Mouse (Mus musculus): ENCODE measurements around the gene Gfi1.

Gene Gfi1

GRCm38 (mm10) chr5:107722661-107723532, 2.9 kb downstream of the Gfi1 start:
- intact Hi-C loops (cut with DNase I) = no loop called here

GRCm38 (mm10) chr5:107721638-107722011, 4.2 kb downstream of the Gfi1 start:
- intact Hi-C loops (cut with DNase I) = no loop called here

DNA sequence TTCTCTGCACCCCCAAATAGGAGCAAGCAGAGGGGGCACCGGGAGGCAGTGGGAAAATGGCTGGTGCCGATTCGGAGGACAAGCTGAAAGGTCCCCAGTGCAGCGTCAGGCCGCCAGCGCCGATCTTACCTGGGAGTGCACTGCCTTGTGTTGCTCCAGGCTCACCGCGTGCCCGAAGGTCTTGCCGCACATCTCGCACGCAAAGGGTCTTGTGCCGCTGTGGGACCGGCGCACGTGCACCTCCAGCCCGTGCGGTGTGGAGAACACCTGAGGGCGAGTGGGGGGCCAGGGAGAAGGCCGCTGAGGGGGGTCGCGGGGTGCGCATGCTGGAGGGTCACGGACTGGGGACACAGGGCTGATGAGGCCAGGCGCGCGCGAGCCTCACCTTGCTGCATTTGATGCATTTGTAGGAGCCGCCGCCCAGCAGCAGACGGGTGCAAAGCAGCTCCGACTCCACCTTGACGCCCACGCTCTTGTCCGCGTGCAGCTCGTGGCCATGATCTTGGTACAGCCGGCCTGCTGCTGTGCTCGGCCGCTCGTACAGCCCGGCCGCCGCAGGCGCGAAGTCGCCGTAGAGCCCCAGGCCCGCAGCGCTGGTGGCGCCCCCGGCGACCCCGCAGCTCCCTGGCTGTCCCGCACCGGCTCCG, 4.7 kb downstream of the Gfi1 start:
- intact Hi-C loops (cut with DNase I) = no loop called here

GRCm38 (mm10) chr5:107720511-107720910, 5.3 kb downstream of the Gfi1 start:
- intact Hi-C loops (cut with DNase I) = no loop called here

GRCm38 (mm10) chr5:107719786-107720185, 6.0 kb downstream of the Gfi1 start:
- intact Hi-C loops (cut with DNase I) = no loop called here

- intact Hi-C loops (cut with DNase I) = no loop called here
These were observed 6.6 kb downstream of the Gfi1 start for GRCm38 (mm10) chr5:107719209-107719608.

DNA sequence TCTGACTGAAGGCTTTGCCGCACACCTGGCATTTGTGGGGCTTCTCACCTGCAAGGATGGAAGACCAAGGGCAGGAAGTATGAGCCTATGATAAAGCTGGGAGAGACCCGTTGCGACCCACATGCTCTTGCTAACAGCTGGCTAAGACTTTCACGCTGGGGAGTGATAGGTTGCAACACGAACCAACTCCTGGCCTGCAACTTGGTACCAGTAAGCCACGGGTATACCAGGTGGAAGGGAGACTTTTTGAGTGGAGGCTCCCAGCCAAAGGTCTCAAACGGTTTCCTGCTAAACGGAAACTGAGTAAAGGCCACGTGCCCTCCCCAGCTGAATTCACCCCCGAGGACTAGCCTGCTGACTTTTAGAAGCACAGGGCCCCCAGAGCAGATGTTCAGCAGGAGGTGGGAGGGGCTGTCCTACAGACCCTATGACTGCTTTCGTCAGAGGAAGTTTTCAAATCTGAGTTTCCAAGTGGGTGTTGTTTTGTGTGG, 7.9 kb downstream of the Gfi1 start:
- intact Hi-C loops (cut with DNase I) = no loop called here

- intact Hi-C loops (cut with DNase I) = no loop called here
These were observed 14.1 kb downstream of the Gfi1 start for GRCm38 (mm10) chr5:107711689-107712088.

DNA sequence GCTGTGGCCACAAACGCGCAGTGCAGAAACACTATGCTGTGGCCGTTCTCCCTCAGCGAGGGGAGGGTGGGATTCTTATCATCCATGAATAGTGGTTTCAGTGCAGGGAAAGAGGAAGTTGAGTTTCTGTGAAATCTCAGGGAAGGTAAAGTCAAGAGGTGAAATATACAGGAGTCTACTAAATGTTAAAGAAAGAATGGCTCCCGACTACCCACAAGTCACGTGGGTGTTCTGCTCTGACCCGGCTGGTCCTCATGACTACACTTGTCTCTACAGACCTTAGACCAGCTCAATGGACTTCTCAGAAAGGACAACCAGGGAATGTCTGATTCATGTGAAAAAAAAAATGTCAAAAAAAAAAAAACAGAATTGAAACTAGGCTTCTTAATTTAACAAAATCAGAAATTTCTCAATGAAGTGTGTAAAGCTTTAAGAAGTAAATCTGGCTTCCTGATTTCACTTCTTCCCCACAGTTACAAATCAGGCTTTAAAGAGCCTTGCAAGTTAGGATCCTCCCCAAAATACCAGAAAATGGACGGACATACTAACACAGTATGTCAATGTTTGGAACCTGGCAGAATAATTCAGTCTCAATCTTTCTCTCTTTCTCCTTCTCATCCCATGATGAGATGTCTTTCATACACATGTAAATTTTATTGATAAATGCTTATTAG, 17.6 kb downstream of the Gfi1 start:
- intact Hi-C loops (cut with DNase I) = no loop called here

GRCm38 (mm10) chr5:107706262-107706661, 19.6 kb downstream of the Gfi1 start:
- intact Hi-C loops (cut with DNase I) = no loop called here

GRCm38 (mm10) chr5:107705756-107706155, 20.1 kb downstream of the Gfi1 start:
- intact Hi-C loops (cut with DNase I) = no loop called here

- intact Hi-C loops (cut with DNase I) = no loop called here
These were observed 22.6 kb downstream of the Gfi1 start for GRCm38 (mm10) chr5:107703207-107703763.

GRCm38 (mm10) chr5:107701658-107702057, 24.2 kb downstream of the Gfi1 start:
- intact Hi-C loops (cut with DNase I) = no loop called here

- intact Hi-C loops (cut with DNase I) = no loop called here
These were observed 25.0 kb downstream of the Gfi1 start for GRCm38 (mm10) chr5:107700873-107701272.

- intact Hi-C loops (cut with DNase I) = no loop called here
These were observed 26.9 kb downstream of the Gfi1 start for GRCm38 (mm10) chr5:107698888-107699287.

DNA sequence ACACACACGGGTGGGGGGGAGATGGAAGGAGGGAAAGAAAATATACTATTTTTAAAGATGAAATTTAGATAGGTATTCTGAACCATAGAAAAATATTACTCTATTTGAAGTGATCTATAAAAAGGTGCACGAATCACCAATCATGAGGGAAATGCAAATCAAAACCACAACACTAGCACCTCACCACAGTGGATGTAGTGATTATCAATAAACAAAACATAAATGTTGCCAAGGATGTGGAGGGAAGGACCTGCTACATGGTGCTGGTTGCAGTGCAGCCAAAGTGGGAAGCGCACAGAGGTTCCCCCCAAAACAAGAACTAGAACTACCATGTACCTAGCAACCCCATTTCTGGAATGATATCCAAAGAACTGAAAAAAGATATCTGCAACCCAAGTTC, 30.8 kb downstream of the Gfi1 start:
- intact Hi-C loops (cut with DNase I) = no loop called here

- intact Hi-C loops (cut with DNase I) = no loop called here
These were observed 37.4 kb downstream of the Gfi1 start for GRCm38 (mm10) chr5:107688499-107688866.

DNA sequence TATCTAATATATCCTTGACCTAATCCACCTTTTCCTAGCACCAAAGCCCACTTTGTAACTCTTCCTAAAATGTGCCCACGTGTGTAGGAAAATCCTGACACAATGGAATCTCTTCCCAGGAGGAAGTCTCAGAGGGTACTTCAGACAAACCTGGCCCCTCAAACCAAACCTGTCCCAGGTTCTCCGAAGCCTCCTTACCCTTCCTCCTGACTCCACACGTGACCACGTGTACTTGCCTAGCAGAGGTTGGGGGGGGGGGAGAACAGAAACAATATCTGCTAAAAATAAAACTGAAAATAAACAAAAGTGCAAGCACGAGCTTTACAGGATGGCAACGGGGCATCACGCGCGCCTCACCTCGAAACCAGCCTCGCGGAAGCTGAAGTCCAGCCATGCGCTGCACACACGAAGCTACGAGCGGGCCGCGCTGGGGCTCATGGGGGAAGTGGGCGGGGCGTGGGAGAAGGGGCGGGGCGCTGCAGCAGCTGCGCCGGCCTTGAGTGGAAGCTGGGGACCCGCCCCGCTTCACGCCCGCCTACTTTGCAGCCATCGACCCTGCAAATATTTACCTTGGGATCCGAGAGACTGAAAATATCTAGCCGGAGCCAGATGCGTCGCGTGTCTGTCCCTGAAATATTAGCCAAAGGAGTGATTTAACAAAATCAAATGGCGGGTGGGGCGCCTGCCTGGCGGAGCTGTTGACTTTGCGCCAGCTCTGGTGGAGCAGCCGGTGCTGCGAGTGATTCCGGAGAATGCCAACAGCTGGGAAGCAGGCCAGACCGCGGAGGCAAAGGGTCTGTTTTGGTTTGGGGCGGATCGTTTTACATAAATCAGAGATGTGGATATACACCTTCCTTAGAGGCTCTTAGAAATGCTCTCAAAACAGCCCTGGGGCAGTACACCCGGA, 38.0 kb downstream of the Gfi1 start:
- intact Hi-C loops (cut with DNase I) = no loop called here

DNA sequence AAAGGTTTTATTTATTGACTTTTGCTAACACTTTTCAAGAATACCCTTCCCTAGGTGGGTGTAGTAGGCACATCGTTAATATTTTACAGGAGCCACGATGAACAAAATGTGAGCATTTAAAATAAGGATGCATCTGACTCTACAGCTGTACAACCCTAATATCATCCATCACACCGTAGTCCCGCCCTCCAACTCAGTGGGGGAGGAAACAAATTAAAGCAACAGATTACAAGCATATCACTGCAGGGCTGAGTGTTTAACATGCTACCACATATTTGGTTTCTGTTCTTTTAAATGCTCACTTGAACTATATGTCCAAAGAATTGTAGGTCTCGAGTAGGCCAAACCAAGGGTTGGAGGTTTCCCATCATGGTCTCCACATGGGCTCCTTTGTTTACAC, 38.7 kb downstream of the Gfi1 start:
- intact Hi-C loops (cut with DNase I) = no loop called here

GRCm38 (mm10) chr5:107684380-107684779, 41.5 kb downstream of the Gfi1 start:
- intact Hi-C loops (cut with DNase I) = loop anchor here (5.0 kb wide), 2 partner anchors 113 to 213 kb away; no protein-coding TSS in a partner anchor

DNA sequence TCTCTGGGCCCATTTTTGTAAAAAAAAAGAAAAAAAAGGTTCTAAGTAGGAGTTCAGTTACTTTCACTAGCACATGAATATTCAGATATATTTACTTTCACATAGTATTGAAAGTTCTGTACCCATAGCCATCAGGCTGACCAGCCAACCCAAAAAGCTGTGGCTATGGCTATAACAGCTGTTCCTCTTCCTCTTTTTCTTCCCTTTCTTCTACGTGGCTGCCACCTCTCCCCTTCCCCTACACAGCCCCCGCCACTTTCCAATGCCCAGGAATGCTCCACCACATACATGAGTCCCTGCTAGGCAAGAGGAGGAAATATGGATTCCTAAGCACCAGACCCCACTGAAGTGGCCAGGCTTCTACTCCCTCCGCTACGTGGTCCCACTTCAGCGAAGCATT, 44.5 kb downstream of the Gfi1 start:
- intact Hi-C loops (cut with DNase I) = loop anchor here (5.0 kb wide), 2 partner anchors 116 to 216 kb away; no protein-coding TSS in a partner anchor
